Mouse (Mus musculus) cortical plate, adult 2 months (tissue): ENCODE measurements around the gene Adgrg2. TPM values are rescaled to one million over a fixed set of nuclear protein-coding genes. Genes with fewer than 3 reads are reported as not detected.
A peak's percentile ranks its signal among the peaks of the same experiment; 100 is the strongest.

ENCODE experiments used
- H3K27ac ChIP-seq: fragments of 200-500 bp; 2 replicates; pipeline ENCODE4 v1.5.1; 2012; ENCODE audit warnings: low read length, control low read depth, inconsistent platforms; ENCODE audit not compliant: insufficient read depth
- H3K4me1 ChIP-seq: fragments of 200-500 bp; 2 replicates; pipeline ENCODE4 v1.6.1; 2011; ENCODE audit warnings: low read length; ENCODE audit not compliant: control insufficient read depth, insufficient read depth
- H3K4me3 ChIP-seq: fragments of 200-500 bp; 2 replicates; pipeline ENCODE4 v1.5.1; 2011; ENCODE audit warnings: mild to moderate bottlenecking, low read length, control low read depth; ENCODE audit not compliant: insufficient read depth
- CTCF ChIP-seq: fragments of 200-500 bp; IDR thresholded peaks from 2 replicates; pipeline ENCODE4 v1.5.1; 2011; ENCODE audit warnings: mild to moderate bottlenecking, control low read depth, low read length; ENCODE audit not compliant: insufficient read depth; ENCODE audit errors: extremely low read depth
- POLR2A ChIP-seq: fragments of 200-500 bp; IDR thresholded peaks from 2 replicates; pipeline ENCODE4 v1.6.1; 2011; ENCODE audit warnings: mild to moderate bottlenecking, low read length, control low read depth; ENCODE audit not compliant: insufficient read depth; ENCODE audit errors: extremely low read depth
- polyA plus RNA-seq: library from polyadenylated mRNA; depleted of rRNA; stranded (reverse); fragments of >200 nt; gene quantifications from 2 replicates; pipeline ENCODE4 v1.2.3, GENCODE M21; 2012

Gene Adgrg2
- polyA plus RNA-seq, 1 experiment: 0.75 TPM

DNA sequence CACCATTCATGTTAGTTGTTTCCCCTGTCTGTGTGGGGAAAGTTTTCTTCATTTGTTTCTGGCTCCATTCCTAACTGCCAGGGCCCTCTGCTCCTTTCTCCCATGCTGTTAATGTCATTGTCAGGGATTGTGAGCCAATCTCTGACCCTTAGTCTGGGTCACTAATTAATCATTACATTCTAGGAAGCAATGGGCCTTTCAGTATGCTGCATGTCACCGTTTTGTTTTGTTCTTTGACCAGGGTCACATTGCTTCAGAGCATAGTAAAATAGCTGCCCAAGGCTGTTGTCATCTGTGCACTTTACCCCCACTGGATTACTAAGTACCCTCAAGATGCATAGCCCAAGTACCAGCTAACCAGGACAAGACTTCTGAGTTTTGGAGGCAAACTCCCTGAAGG, 36.0 kb downstream of the Adgrg2 start:
- Histone ChIP-seq H3K27ac (no peak overlapping the region), H3K4me1 (no peaks in the 10 kb centered on the region), H3K4me3 (no peak overlapping the region)
- TF ChIP-seq POLR2A: no peak
- no peak for TF ChIP-seq CTCF

DNA sequence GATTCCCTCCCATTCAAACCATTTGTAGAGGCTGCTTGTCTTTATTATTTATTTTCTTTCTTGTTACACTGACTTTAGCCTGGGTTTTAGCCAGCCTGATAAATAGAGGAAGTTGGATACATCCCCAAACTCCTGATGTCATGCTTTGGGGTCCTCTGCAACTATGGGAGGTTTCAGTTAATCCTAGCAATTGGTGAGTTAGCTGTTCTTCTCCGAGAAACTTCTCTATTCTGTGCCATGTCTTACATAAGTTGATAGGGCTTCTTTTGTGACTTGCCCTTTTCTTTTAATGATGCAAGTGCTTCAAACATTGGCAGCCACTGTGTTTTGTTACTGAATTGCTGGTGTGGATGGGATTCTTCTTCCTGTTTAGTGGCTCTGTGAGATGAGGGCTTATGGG, 36.4 kb downstream of the Adgrg2 start:
- TF ChIP-seq POLR2A (no peak), CTCF (no peak)

DNA sequence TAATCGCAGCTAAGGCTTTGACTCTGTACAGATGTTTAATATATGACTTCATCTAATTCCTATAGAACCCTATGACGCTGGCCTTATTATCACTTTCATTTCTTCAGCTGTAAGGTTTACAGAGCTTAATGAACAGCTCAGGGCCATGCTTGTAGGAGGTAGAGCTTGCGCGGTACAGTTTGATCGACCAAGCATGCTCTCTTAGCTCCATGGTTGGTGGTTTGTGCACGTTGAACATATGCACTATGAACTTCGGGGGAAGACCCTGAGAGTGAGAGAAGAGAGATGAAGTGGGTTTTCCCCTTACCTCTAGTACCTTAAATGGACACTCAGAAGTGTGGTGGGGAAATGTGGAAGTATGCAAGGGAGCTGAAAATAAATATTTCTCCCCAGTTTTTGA, 41.7 kb downstream of the Adgrg2 start:
- Histone ChIP-seq H3K4me1 (no peaks in the 10 kb centered on the region), H3K27ac (no peak overlapping the region), H3K4me3 (no peak overlapping the region)
- TF ChIP-seq CTCF (no peak), POLR2A (no peak)

More for the DNA sequence above, 36.4 kb downstream of the Adgrg2 start:
- Histone ChIP-seq H3K27ac (no peak overlapping the region), H3K4me3 (no peak overlapping the region), H3K4me1 (no peaks in the 10 kb centered on the region)

GRCm38 (mm10) chrX:160441272-160441671, 50.8 kb downstream of the Adgrg2 start:
- no peak overlapping the region for H3K27ac ChIP-seq
- no peaks in the 10 kb centered on the region for H3K4me1 ChIP-seq
- no peak for TF ChIP-seq POLR2A
- no peak for TF ChIP-seq CTCF
- H3K4me3 ChIP-seq: no peak overlapping the region

- Histone ChIP-seq H3K4me1 (no peaks in the 10 kb centered on the region), H3K4me3 (no peak overlapping the region), H3K27ac (no peak overlapping the region)
- TF ChIP-seq CTCF (no peak), POLR2A (no peak)
Measured at GRCm38 (mm10) chrX:160448351-160448750, 57.9 kb downstream of the Adgrg2 start.

DNA sequence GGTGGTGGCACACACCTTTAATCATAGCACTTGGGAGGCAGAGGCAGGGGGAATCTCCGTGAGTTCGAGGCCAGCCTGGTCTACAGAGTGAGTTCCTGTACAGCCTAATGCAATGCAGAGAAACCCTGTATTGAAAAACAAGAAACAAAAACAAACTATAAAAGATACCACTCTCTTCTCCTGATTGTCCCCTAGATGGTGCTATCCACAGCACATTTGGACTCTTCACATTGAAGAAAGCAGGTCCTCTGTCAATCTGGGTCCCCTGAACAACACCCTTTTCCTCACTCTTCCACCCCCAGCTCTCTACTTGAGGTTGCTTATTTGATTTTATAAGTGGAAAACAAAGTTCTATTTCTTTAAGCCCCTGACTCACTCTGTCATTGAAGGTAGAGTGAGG, 58.9 kb downstream of the Adgrg2 start:
- no peak overlapping the region for H3K27ac ChIP-seq
- TF ChIP-seq POLR2A (no peak), CTCF (peak; percentile 36; the same call in 1 of the 2 replicates)
- no peaks in the 10 kb centered on the region for H3K4me1 ChIP-seq
- no peak overlapping the region for H3K4me3 ChIP-seq

GRCm38 (mm10) chrX:160455686-160456085, 65.2 kb downstream of the Adgrg2 start:
- Histone ChIP-seq H3K4me3 (no peak overlapping the region), H3K4me1 (no peaks in the 10 kb centered on the region), H3K27ac (no peak overlapping the region)
- TF ChIP-seq CTCF: no peak
- TF ChIP-seq POLR2A: no peak

- TF ChIP-seq CTCF (no peak), POLR2A (no peak)
- Histone ChIP-seq H3K27ac (no peak overlapping the region), H3K4me3 (no peak overlapping the region), H3K4me1 (no peaks in the 10 kb centered on the region)
Measured at GRCm38 (mm10) chrX:160471257-160471786, 80.8 kb downstream of the Adgrg2 start.

- TF ChIP-seq CTCF (no peak), POLR2A (no peak)
- no peak overlapping the region for H3K27ac ChIP-seq
- H3K4me1 ChIP-seq: no peaks in the 10 kb centered on the region
- no peak overlapping the region for H3K4me3 ChIP-seq
Measured at GRCm38 (mm10) chrX:160489784-160490183, 99.3 kb downstream of the Adgrg2 start.

GRCm38 (mm10) chrX:160494333-160494732, 103.8 kb downstream of the Adgrg2 start:
- no peak for TF ChIP-seq CTCF
- no peak for TF ChIP-seq POLR2A
- Histone ChIP-seq H3K27ac (no peak overlapping the region), H3K4me1 (no peaks in the 10 kb centered on the region), H3K4me3 (no peak overlapping the region)
